ENCODE assay signal across 8 mouse cellular contexts in genomic region chr9:62343904-62344491, GRCm38 (mm10). TPM values are rescaled to one million over a fixed set of nuclear protein-coding genes. Genes with fewer than 3 reads are reported as not detected.
DNase-seq lines count a peak whose midpoint lies in the region; ATAC-seq and TF ChIP-seq lines count a peak whose summit lies in the region.

No protein-coding gene starts in this region.

- peak overlapping the region; percentile 97 for H3K9ac ChIP-seq in heart, embryonic 16.5 days (ENCODE audit: low read length)
- peak overlapping the region; percentile 91 for H3K9ac ChIP-seq in liver, embryonic 16.5 days (ENCODE audit: low read depth, low read length)
- peak overlapping the region; percentile 97 for H3K9ac ChIP-seq in neural tube, embryonic 13.5 days

- peak; percentile 72 for DNase-seq in 416B (ENCODE audit: low read depth)
- peak; percentile 86 for DNase-seq in adrenal gland, adult 2 months
- DNase-seq in kidney, postnatal 25 days = peak; percentile 73 to 82
- peak; percentile 64 for DNase-seq in testis, postnatal 14 days (ENCODE audit: low spot score)

- peak overlapping the region; percentile 87 for H3K4me3 ChIP-seq in embryonic fibroblast, embryonic 13.5 days (ENCODE audit: insufficient read depth, low read length)
- peak overlapping the region; percentile 95 for H3K4me3 ChIP-seq in heart, embryonic 16.5 days (ENCODE audit: low read length)
- peak overlapping the region; percentile 87 for H3K4me3 ChIP-seq in liver, embryonic 16.5 days (ENCODE audit: low read depth, low read length)
- peak overlapping the region; percentile 92 for H3K4me3 ChIP-seq in neural tube, embryonic 13.5 days

- H3K4me2 ChIP-seq in heart, embryonic 16.5 days (ENCODE audit: low read depth, low read length) = peak overlapping the region; percentile 84
- H3K4me2 ChIP-seq in liver, embryonic 16.5 days (ENCODE audit: low read depth, low read length) = peak overlapping the region; percentile 98
- peak overlapping the region; percentile 82 for H3K4me2 ChIP-seq in neural tube, embryonic 13.5 days

- no peak for TF ChIP-seq CTCF in embryonic fibroblast, embryonic 13.5 days (IDR thresholded peaks at IDR 0.05; ENCODE audit: borderline replicate concordance, insufficient read depth, low read length)

- H3K27ac ChIP-seq in embryonic fibroblast, embryonic 13.5 days (ENCODE audit: insufficient read depth, low read length) = peak overlapping the region; percentile 82
- peak overlapping the region; percentile 99 for H3K27ac ChIP-seq in heart, embryonic 16.5 days (ENCODE audit: low read length)
- peak overlapping the region; percentile 95 for H3K27ac ChIP-seq in liver, embryonic 16.5 days (ENCODE audit: low read length)
- peak overlapping the region; percentile 99 for H3K27ac ChIP-seq in neural tube, embryonic 13.5 days (replicated peaks)

- H3K36me3 ChIP-seq in heart, embryonic 16.5 days (ENCODE audit: control insufficient read depth, insufficient read depth) = no peaks in the 10 kb centered on the region
- H3K36me3 ChIP-seq in liver, embryonic 16.5 days (ENCODE audit: control insufficient read depth, insufficient read depth) = no peaks in the 10 kb centered on the region
- H3K36me3 ChIP-seq in neural tube, embryonic 13.5 days = no peaks in the 10 kb centered on the region

- peak; percentile 24 for ATAC-seq in heart, embryonic 16.5 days (replicated peaks; ENCODE audit: extremely low read depth, insufficient read depth, low FRiP score)
- ATAC-seq in liver, embryonic 16.5 days (ENCODE audit: low read depth) = no peak
- ATAC-seq in neural tube, embryonic 13.5 days (ENCODE audit: low read depth) = peak; percentile 10; the same call in 1 of the 2 replicates

- H3K27me3 ChIP-seq in heart, embryonic 16.5 days (ENCODE audit: control insufficient read depth, insufficient read depth, low read length) = no peaks in the 10 kb centered on the region
- H3K27me3 ChIP-seq in liver, embryonic 16.5 days (ENCODE audit: control insufficient read depth, insufficient read depth, low read depth, low read length) = peaks cover 9% of the 10 kb centered on the region
- no peaks in the 10 kb centered on the region for H3K27me3 ChIP-seq in neural tube, embryonic 13.5 days

- no peaks in the 10 kb centered on the region for H3K4me1 ChIP-seq in embryonic fibroblast, embryonic 13.5 days (ENCODE audit: control insufficient read depth, insufficient read depth, low read length)
- peaks cover 39% of the 10 kb centered on the region for H3K4me1 ChIP-seq in heart, embryonic 16.5 days (ENCODE audit: control insufficient read depth, insufficient read depth, low read length)
- H3K4me1 ChIP-seq in liver, embryonic 16.5 days (ENCODE audit: control insufficient read depth, low read depth, low read length) = peaks cover 43% of the 10 kb centered on the region
- H3K4me1 ChIP-seq in neural tube, embryonic 13.5 days (replicated peaks) = peaks cover 52% of the 10 kb centered on the region

- peak; percentile 42 for TF ChIP-seq POLR2A in embryonic fibroblast, embryonic 13.5 days (IDR thresholded peaks at IDR 0.05; ENCODE audit: low read depth, low read length)

- under 1% methylated on average over 52 of the region's 52 CpGs for WGBS in heart, embryonic 16.5 days
- WGBS in liver, embryonic 16.5 days (ENCODE audit: insufficient replicate concordance) = under 1% methylated on average over 52 of the region's 52 CpGs
- under 1% methylated on average over 52 of the region's 52 CpGs for WGBS in neural tube, embryonic 13.5 days

- H3K9me3 ChIP-seq in heart, embryonic 16.5 days (replicated peaks; ENCODE audit: control insufficient read depth, low read length) = no peaks in the 10 kb centered on the region
- no peaks in the 10 kb centered on the region for H3K9me3 ChIP-seq in liver, embryonic 16.5 days (replicated peaks; ENCODE audit: control insufficient read depth, low read length)
- H3K9me3 ChIP-seq in neural tube, embryonic 13.5 days = no peaks in the 10 kb centered on the region

RNA-seq across cellular contexts. Expression of gene Anp32a, which starts 2.9 kb away (rescaled TPM):
- total RNA-seq in adrenal gland, adult 2 months (2021) = 100 to 1,000 TPM; 278 to 501 TPM
- 8.0 and 9.8 TPM in 2 replicates for polyA plus RNA-seq in adrenal gland, adult 2 months (2012; rRNA removed)
- 352 and 487 TPM in 2 replicates for polyA plus RNA-seq in embryonic fibroblast, embryonic 13.5 days (2011; ENCODE audit: insufficient read length, low read depth, missing spikeins)
- 141 and 176 TPM in 2 replicates for polyA plus RNA-seq in heart, embryonic 16.5 days (2015; fragmentation: Nextera tagmentation; extraction: Ambion mirVana)
- 54.2 and 57.5 TPM in 2 replicates for polyA plus RNA-seq in liver, embryonic 16.5 days (2015; fragmentation: Nextera tagmentation; extraction: Ambion mirVana)
- 128 and 130 TPM in 2 replicates for polyA plus RNA-seq in neural tube, embryonic 13.5 days (2015; fragmentation: Nextera tagmentation; extraction: Ambion mirVana)
